Mouse (Mus musculus): ENCODE data around the gene Krba1.

Gene Krba1

DNA sequence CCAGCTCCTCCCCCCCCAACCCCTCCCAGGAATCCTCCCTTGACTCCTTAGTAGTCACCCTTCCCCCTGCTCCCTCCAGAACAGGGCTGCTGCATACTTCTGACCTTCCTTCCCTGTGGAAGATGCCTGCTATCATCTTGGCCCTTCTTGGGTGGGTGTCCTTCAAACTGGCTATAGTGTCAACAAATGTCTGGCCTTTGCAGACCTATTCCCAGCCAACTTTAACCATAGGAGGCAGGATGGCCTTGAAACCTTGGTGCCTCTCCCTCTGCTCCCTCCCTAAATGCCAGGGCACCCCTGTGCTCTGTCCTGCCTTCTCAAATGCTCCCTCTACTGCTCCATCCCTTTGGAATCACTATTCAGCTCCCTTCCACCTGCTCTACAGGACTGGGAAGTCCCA, 44.3 kb downstream of the Krba1 start:
- peaks cover 88% of the 10 kb centered on the region for H3K27me3 ChIP-seq (ENCODE audit: insufficient read depth, low read length)

GRCm38 (mm10) chr6:48440306-48441014, 45.1 kb downstream of the Krba1 start:
- TF ChIP-seq CTCF (conservative IDR thresholded peaks at IDR 0.05; ENCODE audit: low read length), result no peak
- no peak for TF ChIP-seq POU5F1 (IDR thresholded peaks at IDR 0.05; ENCODE audit: borderline replicate concordance, low read length)
- no peak for TF ChIP-seq NANOG (IDR thresholded peaks at IDR 0.05; ENCODE audit: borderline replicate concordance, low read length)
- H3K4me3 ChIP-seq (replicated peaks; ENCODE audit: low read length), result no peak overlapping the region
- peaks cover 89% of the 10 kb centered on the region for H3K27me3 ChIP-seq (ENCODE audit: insufficient read depth, low read length)
- no peaks in the 10 kb centered on the region for H3K36me3 ChIP-seq (ENCODE audit: insufficient read depth, low read length)
- peaks cover 51% of the 10 kb centered on the region for H3K4me1 ChIP-seq (replicated peaks; ENCODE audit: low read depth, low read length)
- H3K9me3 ChIP-seq (ENCODE audit: low read length), result peaks cover 14% of the 10 kb centered on the region

More for the DNA sequence above, 44.3 kb downstream of the Krba1 start:
- TF ChIP-seq POU5F1 (IDR thresholded peaks at IDR 0.05; ENCODE audit: borderline replicate concordance, low read length) (no peak), NANOG (IDR thresholded peaks at IDR 0.05; ENCODE audit: borderline replicate concordance, low read length) (no peak)
- Histone ChIP-seq H3K4me1 (replicated peaks; ENCODE audit: low read depth, low read length) (peaks cover 51% of the 10 kb centered on the region), H3K4me3 (replicated peaks; ENCODE audit: low read length) (no peak overlapping the region), H3K9me3 (ENCODE audit: low read length) (peaks cover 14% of the 10 kb centered on the region), H3K36me3 (ENCODE audit: insufficient read depth, low read length) (no peaks in the 10 kb centered on the region)

GRCm38 (mm10) chr6:48443592-48444309, 48.4 kb downstream of the Krba1 start:
- Histone ChIP-seq H3K4me1 (replicated peaks; ENCODE audit: low read depth, low read length) (peaks cover 43% of the 10 kb centered on the region), H3K27me3 (ENCODE audit: insufficient read depth, low read length) (peaks cover 89% of the 10 kb centered on the region), H3K9me3 (ENCODE audit: low read length) (peaks cover 14% of the 10 kb centered on the region), H3K4me3 (replicated peaks; ENCODE audit: low read length) (peak overlapping the region; percentile 71), H3K36me3 (ENCODE audit: insufficient read depth, low read length) (no peaks in the 10 kb centered on the region)
- TF ChIP-seq CTCF (conservative IDR thresholded peaks at IDR 0.05; ENCODE audit: low read length) (no peak), NANOG (IDR thresholded peaks at IDR 0.05; ENCODE audit: borderline replicate concordance, low read length) (no peak), POU5F1 (IDR thresholded peaks at IDR 0.05; ENCODE audit: borderline replicate concordance, low read length) (no peak)

GRCm38 (mm10) chr6:48444310-48445180, 49.2 kb downstream of the Krba1 start:
- Histone ChIP-seq H3K36me3 (ENCODE audit: insufficient read depth, low read length) (no peaks in the 10 kb centered on the region), H3K27me3 (ENCODE audit: insufficient read depth, low read length) (peaks cover 89% of the 10 kb centered on the region), H3K9me3 (ENCODE audit: low read length) (peaks cover 14% of the 10 kb centered on the region), H3K4me1 (replicated peaks; ENCODE audit: low read depth, low read length) (peaks cover 35% of the 10 kb centered on the region), H3K4me3 (replicated peaks; ENCODE audit: low read length) (peak overlapping the region; percentile 85)
- TF ChIP-seq CTCF (conservative IDR thresholded peaks at IDR 0.05; ENCODE audit: low read length) (no peak), NANOG (IDR thresholded peaks at IDR 0.05; ENCODE audit: borderline replicate concordance, low read length) (no peak), POU5F1 (IDR thresholded peaks at IDR 0.05; ENCODE audit: borderline replicate concordance, low read length) (no peak)

GRCm38 (mm10) chr6:48445181-48446101, 50.1 kb downstream of the Krba1 start, which contains the start of gene Zfp467:
Gene Zfp467, minus strand, starts transcription at chr6:48445825.
- Histone ChIP-seq H3K36me3 (ENCODE audit: insufficient read depth, low read length) (no peaks in the 10 kb centered on the region), H3K4me1 (replicated peaks; ENCODE audit: low read depth, low read length) (peaks cover 27% of the 10 kb centered on the region), H3K4me3 (replicated peaks; ENCODE audit: low read length) (peak within 1 kb of the TSS; percentile 85)

GRCm38 (mm10) chr6:48446256-48446655, 50.9 kb downstream of the Krba1 start:
- TF ChIP-seq POU5F1 (IDR thresholded peaks at IDR 0.05; ENCODE audit: borderline replicate concordance, low read length), result no peak
- no peak for TF ChIP-seq NANOG (IDR thresholded peaks at IDR 0.05; ENCODE audit: borderline replicate concordance, low read length)
- no peak for TF ChIP-seq CTCF (conservative IDR thresholded peaks at IDR 0.05; ENCODE audit: low read length)
- peaks cover 13% of the 10 kb centered on the region for H3K9me3 ChIP-seq (ENCODE audit: low read length)
- H3K36me3 ChIP-seq (ENCODE audit: insufficient read depth, low read length), result no peaks in the 10 kb centered on the region
- H3K4me3 ChIP-seq (replicated peaks; ENCODE audit: low read length), result peak overlapping the region; percentile 85
- peaks cover 20% of the 10 kb centered on the region for H3K4me1 ChIP-seq (replicated peaks; ENCODE audit: low read depth, low read length)
- peaks cover 82% of the 10 kb centered on the region for H3K27me3 ChIP-seq (ENCODE audit: insufficient read depth, low read length)

More at GRCm38 (mm10) chr6:48445181-48446101, 50.1 kb downstream of the Krba1 start, which contains the start of gene Zfp467:
- TF ChIP-seq CTCF (conservative IDR thresholded peaks at IDR 0.05; ENCODE audit: low read length) (no peak), POU5F1 (IDR thresholded peaks at IDR 0.05; ENCODE audit: borderline replicate concordance, low read length) (no peak), NANOG (IDR thresholded peaks at IDR 0.05; ENCODE audit: borderline replicate concordance, low read length) (no peak)
- peaks cover 86% of the 10 kb centered on the region for H3K27me3 ChIP-seq (ENCODE audit: insufficient read depth, low read length)
- peaks cover 14% of the 10 kb centered on the region for H3K9me3 ChIP-seq (ENCODE audit: low read length)

- H3K4me3 ChIP-seq (replicated peaks; ENCODE audit: low read length), result no peak overlapping the region
- H3K27me3 ChIP-seq (ENCODE audit: insufficient read depth, low read length), result peaks cover 82% of the 10 kb centered on the region
- peaks cover 7% of the 10 kb centered on the region for H3K9me3 ChIP-seq (ENCODE audit: low read length)
- no peaks in the 10 kb centered on the region for H3K36me3 ChIP-seq (ENCODE audit: insufficient read depth, low read length)
- no peak for TF ChIP-seq POU5F1 (IDR thresholded peaks at IDR 0.05; ENCODE audit: borderline replicate concordance, low read length)
- TF ChIP-seq CTCF (conservative IDR thresholded peaks at IDR 0.05; ENCODE audit: low read length), result no peak
- no peak for TF ChIP-seq NANOG (IDR thresholded peaks at IDR 0.05; ENCODE audit: borderline replicate concordance, low read length)
- H3K4me1 ChIP-seq (replicated peaks; ENCODE audit: low read depth, low read length), result peaks cover 18% of the 10 kb centered on the region
Measured at GRCm38 (mm10) chr6:48446896-48447295, 51.5 kb downstream of the Krba1 start.
